Mouse (Mus musculus) effector memory CD4-positive, alpha-beta T cell, adult 7 months (primary cell): ENCODE results near the gene Olfr1490. TPM values are rescaled to one million over a fixed set of nuclear protein-coding genes. Genes with fewer than 3 reads are reported as not detected.

Experiments
- polyA plus RNA-seq: library from polyadenylated mRNA; unstranded; fragments of 100-300 nt; shearing (Covaris generic); gene quantifications from one replicate; pipeline ENCODE4 v1.2.1, GENCODE M21; 2017

Olfr1490 gene
- polyA plus RNA-seq = 0.40 TPM

GRCm38 (mm10) chr19:13650791-13651190 lies at the start of gene Olfr1490:
Gene Olfr1490 (plus strand): TSS chr19:13651091.

GRCm38 (mm10) chr19:13617075-13617474 lies 33.8 kb upstream of the Olfr1490 start, which contains the start of gene Olfr1487:
Gene Olfr1487 (plus strand): TSS chr19:13617375.

DNA sequence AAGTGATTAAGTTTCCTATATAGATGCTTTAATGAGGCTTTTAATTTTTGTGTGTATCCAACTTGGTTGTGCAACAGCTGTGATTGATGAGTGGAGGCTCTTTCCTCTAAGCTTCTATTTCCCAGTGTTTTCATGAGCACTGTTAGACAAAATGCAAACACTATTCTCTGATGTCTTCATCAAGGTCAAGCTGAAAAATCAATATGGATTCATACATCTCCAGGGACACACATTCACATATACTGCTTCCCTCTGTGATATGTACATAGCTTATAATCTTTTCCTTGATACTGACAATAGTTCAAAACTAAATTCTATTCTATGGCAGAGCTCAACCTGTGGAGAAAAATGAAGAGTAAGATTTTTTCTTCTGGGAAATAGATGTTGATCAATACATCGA lies 19.6 kb upstream of the Olfr1490 start, which contains the start of gene Olfr1489:
TSS of gene Olfr1489 (plus strand) at position 301 of the 400 bp plus-strand sequence.

DNA sequence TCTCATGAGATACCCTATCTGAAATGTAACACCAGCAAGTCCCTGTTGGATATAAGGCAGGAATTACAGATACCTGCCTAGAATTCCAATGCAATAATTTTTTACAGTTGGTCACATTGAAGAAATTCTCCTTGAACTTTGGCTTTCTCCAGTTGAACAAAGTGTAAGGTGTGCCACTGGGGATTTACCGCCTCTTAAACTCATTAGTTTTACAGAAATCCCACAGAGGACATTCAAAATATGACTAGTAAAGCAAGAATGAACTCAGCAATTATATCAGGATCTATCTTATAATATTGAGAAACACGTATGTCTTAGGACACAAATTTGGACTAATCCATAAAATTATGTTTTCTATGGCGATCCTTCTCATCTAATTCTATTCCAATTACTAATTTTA lies 46.1 kb downstream of the Olfr1490 start, which contains the start of gene Olfr1491:
TSS of gene Olfr1491 (plus strand) at position 301 of the 400 bp plus-strand sequence.

Other genes starting within 250 kb of the Olfr1490 start
- 0.12 TPM for gene Olfr1469, start 243.2 kb upstream of the Olfr1490 start, polyA plus RNA-seq
- gene Olfr1471, start 207.7 kb upstream of the Olfr1490 start, polyA plus RNA-seq = 0.12 TPM
- not detected for gene Olfr1472, start 195.0 kb upstream of the Olfr1490 start, polyA plus RNA-seq
- not detected for gene Olfr1474, start 181.5 kb upstream of the Olfr1490 start, polyA plus RNA-seq
- not detected for gene Olfr1475, start 170.9 kb upstream of the Olfr1490 start, polyA plus RNA-seq
- gene Olfr1477, start 150.5 kb upstream of the Olfr1490 start, polyA plus RNA-seq = 0.20 TPM
- not detected for gene Olfr1480, start 123.2 kb upstream of the Olfr1490 start, polyA plus RNA-seq
- not detected for gene Olfr1484, start 67.6 kb upstream of the Olfr1490 start, polyA plus RNA-seq
- gene Olfr1487, start 33.7 kb upstream of the Olfr1490 start, polyA plus RNA-seq = not detected
- gene Olfr1489, start 19.5 kb upstream of the Olfr1490 start, polyA plus RNA-seq = 0.06 TPM
- not detected for gene Olfr1491, start 46.2 kb downstream of the Olfr1490 start, polyA plus RNA-seq
- gene Olfr1493-ps1, start 72.2 kb downstream of the Olfr1490 start, polyA plus RNA-seq = 0.28 TPM
- gene Olfr1494, start 88.6 kb downstream of the Olfr1490 start, polyA plus RNA-seq = not detected
- gene Olfr1495, start 113.5 kb downstream of the Olfr1490 start, polyA plus RNA-seq = not detected
- gene Olfr1496, start 126.8 kb downstream of the Olfr1490 start, polyA plus RNA-seq = not detected
- gene Olfr1497, start 147.1 kb downstream of the Olfr1490 start, polyA plus RNA-seq = not detected
- gene Olfr1499, start 168.4 kb downstream of the Olfr1490 start, polyA plus RNA-seq = 0.61 TPM
- gene Olfr1500, start 179.4 kb downstream of the Olfr1490 start, polyA plus RNA-seq = not detected
- 0.43 TPM for gene Olfr1501, start 199.6 kb downstream of the Olfr1490 start, polyA plus RNA-seq
- not detected for gene Olfr1502, start 210.7 kb downstream of the Olfr1490 start, polyA plus RNA-seq
- gene Olfr1504, start 246.8 kb downstream of the Olfr1490 start, polyA plus RNA-seq = not detected